Mouse (Mus musculus) adrenal gland, adult (tissue): Measurements from ENCODE around the gene Gm28043.
A peak's percentile ranks its signal among the peaks of the same experiment; 100 is the strongest.

ENCODE experiments used
- DNase-seq, 2 experiments: peaks; one replicate each; pipeline ENCODE4 v3.0.0; 2022 to 2023; ENCODE audit warnings: low spot score in 1 of 2; ENCODE audit not compliant: inconsistent age in 2 of 2

The Gm28043 gene

GRCm38 (mm10) chr17:29737849-29738804, 123.5 kb downstream of the Gm28043 start:
- peak in 1 of 2 experiments; percentile 46 for DNase-seq

DNA sequence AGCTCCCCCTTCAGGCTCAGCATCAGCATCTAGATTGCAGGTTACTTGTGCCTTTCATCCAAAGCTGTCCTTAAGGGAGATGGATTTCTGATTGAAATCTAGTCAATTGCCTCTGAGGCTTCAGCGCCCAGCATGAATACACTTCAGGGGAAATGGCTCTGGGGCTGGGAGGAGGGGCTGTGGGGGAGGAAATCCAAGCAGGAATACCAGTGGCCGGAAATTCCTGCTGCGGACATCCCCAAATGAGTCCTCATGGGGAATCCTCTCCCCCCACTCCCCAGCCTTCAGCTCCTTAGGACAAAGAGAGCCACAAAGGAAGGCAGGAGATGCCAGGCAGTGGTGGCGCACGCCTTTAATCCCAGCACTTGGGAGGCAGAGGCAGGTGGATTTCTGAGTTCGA, 132.8 kb downstream of the Gm28043 start:
- DNase-seq, result no peak
